Mouse (Mus musculus) kidney, adult 18-20 months (tissue): Measurements from ENCODE around the gene Klhdc8a.

Source experiments
- DNase-seq: peaks from one replicate; pipeline ENCODE4 v3.0.0; 2021

The Klhdc8a gene

DNA sequence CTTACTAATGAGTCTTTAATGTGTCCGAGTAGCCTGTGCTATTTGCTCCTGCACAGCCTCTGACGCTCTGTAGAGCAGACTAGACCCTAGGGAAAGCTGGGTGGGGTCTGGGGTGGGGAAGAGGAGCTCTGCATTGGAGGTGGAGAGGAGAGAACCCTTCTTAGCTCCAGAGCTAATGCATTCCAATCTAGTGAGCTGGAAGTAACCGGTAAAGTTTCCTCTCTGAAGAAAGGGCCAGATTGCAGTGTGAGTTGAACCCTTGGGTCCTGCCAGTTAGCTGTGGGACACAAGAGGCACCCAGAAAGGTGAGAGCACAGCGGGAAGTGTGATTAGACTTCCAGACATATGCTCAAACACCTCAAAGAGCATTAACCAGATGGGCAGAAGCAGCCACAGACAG lies 6.7 kb upstream of the Klhdc8a start:
- DNase-seq: no peak

DNA sequence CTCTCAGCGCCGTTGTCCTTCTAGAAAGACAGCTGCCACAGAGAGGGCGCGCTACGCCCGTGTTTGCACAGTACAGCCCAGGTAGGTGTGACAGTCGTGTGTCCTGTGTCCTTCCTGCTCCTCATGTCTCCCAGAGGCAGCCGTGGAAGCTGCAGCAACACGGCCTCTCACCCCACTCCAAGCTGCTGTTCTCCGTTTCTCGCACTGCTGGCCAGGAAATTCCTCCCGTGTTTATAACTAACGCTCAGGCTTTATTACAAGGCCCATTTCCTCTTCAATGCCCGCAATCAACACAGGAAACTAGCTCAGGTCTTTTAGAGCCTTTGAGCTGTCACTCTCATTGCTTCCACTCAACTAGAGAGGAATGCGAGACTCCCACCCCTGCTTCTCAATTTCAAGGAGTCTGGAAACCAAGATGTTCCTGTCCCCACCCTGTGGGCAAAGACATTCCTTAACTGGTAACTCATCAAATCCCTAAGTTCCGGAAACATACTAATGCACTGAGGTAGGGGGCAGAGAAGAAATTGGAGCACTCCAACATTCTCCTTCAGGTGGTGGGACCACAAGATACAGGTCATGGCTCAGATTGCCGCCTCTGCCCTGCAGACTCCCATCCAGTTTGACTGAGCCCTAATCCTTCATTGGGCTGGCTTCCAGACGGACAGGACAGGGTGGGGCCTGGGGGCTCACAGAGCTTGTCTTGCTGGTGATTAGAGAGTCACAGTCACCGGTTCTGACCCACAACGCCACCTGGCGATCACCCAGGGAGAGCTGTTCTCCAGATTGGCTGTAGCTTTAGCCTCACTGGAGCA lies 5.9 kb upstream of the Klhdc8a start:
- DNase-seq: no peak

DNA sequence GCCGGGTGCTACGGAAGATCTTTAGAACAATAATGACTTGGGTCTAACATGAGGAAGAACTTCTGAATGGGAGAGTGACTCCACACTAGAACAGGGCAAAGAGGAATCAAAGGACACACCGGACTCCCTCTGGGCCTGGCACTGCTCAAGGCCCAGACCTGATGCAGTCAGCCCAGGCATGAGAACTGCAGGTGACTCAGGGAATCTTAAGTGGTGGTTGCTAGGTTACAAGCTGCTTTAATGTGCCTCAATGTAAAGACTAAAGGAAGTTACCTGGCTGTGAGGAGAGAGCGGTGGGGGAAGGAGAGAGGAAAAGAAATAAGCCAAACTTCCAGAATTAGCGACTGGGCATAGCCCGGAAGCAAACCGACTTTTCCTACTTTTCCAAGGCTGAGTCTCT lies 2.9 kb upstream of the Klhdc8a start:
- no peak for DNase-seq

DNA sequence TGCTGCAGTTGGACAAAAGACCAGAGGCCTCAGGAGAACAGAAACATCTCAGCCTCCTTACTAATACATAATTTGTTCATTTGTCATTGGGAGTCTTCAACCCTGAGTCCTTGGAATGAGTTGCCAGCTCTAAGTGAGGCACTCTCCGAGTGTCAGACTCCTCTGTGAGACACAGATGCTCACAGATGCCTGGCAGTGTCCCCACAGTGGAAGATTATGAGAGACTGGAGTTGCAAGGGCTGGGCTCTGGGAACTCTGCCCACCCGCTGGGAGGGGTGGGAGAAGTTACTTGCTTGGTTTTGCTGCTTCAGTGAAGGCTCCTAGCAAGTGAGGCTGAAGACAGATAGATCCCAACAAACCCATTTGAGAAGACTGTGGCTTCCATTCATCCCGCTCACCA lies 2.4 kb upstream of the Klhdc8a start:
- DNase-seq: no peak

DNA sequence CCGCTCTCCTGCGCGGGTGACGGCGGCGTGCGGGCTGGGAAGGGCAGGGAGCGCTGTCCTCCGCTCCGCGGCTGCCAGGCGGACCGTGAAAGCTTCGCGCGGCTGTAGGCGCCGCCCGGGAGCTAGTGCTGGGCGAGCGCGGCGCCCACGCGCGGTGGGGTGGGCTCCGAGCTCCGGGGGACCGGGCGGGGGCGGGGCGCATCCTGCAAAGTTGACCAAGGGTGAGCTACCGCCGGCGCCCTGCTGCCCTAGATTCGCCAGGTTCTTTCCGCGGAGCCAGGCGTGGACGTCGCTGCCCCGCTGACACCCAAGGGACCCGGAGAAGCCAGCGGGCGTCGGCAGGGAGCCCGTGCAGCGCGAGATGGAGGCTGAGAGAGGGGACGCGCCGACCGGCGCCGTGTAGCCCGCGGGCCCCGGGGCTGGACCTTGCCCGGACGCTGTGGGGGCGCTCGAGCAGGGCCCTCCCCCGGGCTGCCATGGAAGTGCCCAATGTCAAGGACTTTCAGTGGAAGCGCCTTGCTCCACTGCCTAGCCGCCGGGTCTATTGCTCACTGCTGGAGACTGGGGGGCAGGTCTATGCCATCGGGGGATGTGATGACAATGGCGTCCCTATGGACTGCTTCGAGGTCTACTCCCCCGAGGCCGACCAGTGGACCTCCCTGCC lies 507 bp downstream of the Klhdc8a start:
- peak; percentile 77 for DNase-seq

DNA sequence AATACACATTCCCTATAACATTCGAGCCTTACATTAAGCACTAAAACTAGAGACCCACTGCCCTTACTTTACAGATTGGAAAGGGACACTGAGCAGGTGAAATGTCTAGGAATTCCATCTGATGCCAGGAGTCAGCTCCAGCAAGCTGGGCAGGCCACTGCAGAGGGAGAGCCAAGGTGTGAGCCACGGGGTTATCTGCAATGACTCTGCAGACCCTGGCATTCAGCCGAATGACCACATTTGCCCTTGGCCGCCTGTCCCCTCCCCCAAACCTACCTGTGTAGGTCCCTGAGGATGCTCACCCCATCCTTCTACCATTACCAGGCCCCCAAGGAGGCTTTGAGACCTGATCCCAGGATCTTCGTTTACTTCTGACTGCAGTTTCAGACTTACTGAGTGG lies 1.3 kb downstream of the Klhdc8a start:
- DNase-seq: peak; percentile 25

DNA sequence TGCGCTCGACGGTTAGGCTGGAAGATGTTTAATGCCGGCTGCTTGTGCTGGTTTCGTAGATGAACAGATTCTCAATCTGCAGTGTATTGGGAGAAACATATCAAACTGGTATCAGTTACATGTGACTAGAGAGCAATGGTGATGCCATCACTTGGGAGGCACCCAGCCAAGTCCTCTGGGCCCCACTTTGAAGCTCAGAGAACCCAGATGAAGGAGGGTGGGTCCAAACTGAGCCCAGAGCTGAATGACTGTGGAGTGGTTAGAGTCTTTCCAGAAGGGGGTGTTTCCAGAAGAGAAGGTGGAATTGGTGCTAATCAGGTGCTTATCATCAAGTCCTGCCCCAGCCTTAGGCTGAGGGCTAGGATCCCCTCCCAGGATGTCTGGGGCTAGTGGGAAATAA lies 2.8 kb downstream of the Klhdc8a start:
- DNase-seq: no peak

DNA sequence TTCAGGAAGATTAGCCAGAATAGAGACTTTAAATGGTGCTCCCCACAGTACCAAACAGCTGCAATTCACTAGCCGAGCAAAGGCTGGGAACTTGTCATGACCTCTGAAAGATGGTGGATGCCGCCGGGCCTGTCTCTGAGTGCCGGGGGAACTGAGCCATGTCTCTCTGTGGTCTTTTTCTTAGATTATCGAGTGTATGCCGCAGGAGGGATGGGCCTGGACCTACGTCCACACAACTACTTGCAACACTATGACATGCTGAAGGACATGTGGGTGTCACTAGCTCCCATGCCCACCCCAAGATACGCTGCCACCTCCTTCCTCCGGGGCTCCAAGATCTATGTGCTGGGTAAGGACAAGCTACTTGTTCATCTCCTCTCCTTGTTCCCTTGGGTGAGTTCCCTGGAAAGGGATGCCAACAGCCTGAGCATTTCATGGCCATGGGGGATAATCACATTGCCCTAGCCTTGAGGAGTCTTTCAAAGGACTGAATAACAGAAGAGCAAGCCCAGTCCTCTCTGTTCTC lies 4.0 kb downstream of the Klhdc8a start:
- DNase-seq: no peak

DNA sequence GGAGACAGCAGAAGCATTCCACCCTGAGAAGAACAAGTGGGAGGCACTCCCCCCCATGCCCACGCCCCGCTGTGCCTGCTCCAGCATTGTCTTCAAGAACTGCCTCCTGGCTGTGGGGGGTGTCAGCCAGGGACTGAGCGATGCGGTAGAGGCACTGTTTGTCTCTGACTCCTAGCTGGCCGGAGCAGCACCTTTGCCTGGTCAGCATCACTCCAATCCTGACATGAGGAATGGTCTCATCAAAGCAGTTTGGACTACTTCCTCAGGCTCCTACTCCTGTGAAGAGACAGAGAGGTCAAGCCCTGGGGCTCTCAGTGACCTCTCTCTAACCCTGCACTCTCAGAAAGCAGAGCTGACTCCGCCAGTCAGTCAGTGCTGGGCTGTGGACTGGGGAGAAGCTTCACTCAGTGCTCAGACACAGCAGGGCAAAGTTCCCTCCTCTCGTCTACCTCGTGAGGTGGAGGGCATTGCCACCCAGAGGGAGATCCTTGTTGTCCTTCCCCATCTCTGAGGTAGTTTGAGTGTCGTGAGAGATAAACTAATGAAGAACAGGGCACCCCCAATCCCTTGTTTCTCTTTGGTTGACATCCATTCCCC lies 6.3 kb downstream of the Klhdc8a start:
- peak; percentile 21 for DNase-seq

DNA sequence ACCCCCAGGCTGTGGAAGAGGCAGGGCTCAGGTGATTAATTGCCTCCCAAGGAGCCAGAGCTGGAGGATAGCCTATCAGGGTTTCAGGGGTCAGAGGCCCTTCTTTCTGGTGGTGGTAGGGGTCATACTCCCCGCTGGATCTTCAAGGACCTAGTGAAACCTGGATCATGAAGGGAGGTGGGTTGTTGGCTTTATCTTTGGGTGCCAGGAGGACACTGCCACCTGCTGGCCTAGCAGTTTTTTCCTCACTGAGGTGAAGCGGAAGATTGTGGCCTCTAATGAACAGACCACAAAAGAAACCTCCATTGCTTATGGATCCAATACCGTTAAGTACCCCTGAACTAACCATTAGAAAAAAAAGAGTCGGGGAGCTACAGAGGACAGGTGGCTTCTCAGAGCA lies 7.7 kb downstream of the Klhdc8a start:
- DNase-seq: peak; percentile 78

DNA sequence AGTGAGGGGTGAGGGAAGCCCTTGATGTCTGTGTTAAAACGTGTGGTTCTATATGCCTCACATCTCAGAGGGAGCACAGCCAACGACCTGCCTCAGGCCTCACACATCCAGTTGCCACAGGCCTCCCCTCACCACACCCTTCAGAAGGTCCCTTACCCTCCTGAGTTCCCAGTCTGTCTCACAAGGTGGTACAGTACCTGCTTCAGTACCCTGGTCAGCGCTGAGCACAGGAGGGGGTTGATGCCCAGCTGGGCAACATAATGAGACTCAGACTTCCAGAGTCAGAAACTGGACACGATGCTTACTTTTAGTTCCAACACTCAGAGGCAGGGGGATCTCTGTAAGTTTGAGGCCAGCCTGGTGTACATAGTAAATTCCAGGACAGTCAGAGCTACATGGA lies 8.4 kb downstream of the Klhdc8a start:
- DNase-seq: peak; percentile 9

DNA sequence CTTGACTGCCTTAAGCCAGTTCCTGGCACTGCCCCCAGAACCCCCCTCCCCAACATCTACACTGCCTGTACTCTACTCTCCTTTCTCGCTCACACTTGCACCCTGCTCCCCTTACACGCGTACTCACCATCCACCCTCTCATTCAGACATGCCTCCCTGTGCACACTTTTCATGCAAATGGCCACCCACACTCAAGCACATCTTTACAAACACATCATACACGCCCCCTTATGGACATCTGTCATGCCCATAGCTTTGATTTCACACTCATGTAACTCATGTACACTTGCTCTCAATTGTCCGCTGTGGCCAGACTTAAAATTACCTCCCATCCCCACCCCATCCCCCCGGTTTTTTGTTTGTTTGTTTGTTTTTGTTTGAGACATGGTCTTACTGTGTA lies 9.5 kb downstream of the Klhdc8a start:
- no peak for DNase-seq

DNA sequence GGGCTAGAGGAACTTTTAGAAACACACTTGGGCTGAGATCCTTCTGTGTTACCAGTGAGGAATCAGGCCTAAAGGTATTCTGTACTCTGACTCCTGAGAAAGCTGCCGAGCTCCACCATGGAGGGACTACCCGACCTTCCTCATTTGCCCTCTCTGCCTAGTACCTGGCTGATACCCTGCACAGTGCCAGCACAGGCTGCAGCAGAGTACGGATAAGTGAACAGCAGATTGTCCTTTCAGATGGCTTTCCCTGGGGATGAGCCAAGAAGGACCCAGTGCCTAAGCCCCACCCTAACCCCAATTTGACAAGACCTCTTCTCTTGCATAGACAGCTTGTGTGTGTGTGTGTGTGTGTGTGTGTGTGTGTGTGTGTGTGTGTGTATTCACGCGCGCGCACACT lies 10.2 kb downstream of the Klhdc8a start:
- DNase-seq: no peak

DNA sequence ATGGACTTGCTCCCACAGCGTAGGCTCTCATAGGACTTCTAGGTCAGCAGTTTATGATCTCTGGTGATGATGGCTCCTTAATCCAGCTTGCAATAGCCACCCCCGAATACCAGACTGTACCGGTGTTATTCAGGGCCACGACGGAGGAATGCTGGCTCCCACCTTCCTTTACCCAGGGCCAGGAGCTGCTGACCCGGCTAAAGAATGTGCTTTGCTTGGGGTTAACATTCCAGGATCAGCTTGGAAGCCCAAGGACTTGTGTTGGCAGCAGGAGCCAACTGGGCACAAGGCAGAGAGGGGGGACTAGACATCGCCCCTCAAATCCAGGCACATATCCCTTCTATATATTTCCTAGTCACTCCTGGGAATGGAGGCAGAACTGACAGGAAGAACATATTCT lies 12.3 kb downstream of the Klhdc8a start:
- peak; percentile 66 for DNase-seq

DNA sequence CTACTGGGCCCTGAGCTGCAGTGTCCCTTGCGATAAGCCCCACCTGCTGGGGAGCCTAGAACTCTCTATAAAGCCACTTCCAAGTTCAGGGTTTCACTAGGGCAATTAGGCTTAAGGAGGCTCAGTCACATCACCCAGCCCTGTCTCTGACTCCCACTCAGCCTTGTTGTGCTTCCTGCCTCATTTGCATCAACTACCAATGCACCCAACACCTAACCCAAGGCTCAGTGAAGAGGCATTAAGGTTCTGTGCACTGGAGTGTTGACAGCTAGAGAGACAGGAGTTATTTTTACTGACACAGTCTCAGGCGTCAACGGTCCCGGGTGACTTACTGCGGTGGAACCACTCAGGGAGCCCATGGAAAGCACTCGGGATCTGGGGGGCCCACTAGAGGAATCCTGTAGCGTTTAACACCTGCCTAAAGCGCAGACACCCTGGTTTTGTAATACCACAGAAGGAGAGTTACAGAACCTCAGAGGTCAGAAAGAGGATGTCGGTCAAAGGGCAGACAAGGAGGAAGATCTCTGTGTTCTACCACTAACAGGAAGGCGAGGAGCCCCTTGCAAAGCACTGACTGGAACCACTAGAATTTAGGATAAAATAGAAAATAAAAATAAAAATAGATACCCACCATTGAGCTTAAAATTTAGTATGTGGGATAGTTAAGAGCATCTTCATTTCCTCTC lies 12.9 kb downstream of the Klhdc8a start:
- DNase-seq: peak; percentile 58

DNA sequence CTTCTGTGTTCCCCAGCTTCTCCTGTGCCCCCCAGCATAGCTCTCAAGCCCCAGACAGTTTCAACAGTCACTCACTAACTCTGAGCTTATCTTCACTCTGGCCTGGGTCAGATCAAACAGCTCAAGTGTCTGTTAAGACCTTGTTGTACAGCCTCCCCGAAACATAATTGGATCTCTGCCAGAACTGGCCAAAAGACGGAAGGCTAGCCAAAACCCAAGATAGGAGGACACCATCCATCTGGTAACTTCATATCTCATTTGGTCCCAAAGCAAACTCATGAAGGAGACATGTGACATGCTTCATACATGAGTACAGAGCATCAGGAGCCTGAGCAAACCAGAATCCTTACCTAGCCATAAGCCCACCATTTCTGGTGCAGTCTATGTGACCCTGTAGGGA lies 13.6 kb downstream of the Klhdc8a start:
- no peak for DNase-seq

DNA sequence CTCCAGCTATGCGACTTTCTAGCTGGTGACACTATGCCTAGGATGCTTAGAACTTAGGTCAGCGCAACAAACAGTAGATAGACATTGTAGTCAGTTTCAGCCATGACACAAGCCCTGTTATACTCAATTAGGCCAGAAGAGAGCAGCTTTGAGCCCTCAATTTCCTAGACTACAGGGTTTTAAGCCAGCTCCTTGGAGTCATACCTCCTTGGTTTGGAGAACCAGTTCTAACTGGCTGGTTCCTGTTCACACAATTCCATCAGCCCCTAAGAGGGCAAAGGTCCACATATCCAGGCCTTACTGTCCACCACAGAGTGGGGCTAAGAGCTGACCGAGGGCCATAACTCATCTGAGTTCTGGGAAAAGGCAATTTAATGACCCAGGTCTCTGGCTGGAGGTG lies 14.3 kb downstream of the Klhdc8a start:
- DNase-seq: peak; percentile 84

DNA sequence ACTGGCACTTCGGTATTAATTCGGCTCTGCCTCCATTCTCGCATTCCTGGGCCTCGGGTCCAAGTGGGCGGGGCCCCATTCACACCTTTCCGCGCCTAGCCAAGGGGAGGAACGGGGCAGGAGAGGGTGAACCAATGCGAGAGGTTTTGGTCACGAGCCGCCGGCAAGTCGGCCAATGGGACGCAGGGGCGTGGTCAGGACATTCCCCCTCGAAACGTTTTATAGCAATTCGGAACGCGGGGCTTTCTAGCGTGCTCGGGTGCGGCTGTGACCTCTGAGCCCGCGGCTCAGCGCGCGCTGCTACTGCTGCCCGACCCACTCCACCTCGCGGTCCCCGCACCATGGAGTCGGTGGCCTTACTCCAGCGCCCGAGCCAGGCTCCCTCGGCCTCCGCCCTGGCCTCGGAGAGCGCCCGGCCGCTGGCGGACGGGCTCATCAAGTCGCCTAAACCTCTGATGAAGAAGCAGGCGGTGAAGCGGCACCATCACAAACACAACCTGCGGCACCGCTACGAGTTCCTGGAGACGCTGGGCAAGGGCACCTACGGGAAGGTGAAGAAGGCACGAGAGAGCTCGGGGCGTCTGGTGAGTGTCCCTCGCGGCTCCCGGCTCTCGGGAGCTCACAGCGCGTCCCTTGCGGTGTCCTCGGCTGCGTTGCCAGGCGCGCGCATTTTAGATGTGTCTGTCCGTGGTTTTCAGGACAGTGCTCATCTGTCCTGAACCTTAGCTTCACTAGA lies 17.6 kb downstream of the Klhdc8a start, which contains the start of gene Nuak2:
Gene Nuak2, plus strand, starts transcription at position 238 of the 736 bp plus-strand sequence.
- DNase-seq: peak; percentile 97

DNA sequence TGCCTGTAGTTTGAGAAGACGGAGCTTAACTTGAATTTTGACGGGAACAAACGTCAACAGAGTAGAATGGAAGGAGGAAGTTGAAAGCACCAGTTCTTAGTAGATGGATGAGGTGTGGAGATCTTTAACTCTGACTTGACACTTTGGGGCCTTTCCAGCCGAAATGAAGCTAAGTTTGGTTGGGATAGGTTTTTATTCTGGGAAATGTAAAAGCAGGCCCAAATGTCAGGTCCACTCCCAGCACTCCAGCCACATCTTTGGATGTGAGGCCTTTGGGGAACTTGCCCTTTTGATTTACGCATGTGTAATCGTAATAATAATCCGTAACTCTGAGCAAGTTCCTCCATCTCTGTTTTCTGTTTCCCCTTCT lies 18.2 kb downstream of the Klhdc8a start:
- DNase-seq: no peak

DNA sequence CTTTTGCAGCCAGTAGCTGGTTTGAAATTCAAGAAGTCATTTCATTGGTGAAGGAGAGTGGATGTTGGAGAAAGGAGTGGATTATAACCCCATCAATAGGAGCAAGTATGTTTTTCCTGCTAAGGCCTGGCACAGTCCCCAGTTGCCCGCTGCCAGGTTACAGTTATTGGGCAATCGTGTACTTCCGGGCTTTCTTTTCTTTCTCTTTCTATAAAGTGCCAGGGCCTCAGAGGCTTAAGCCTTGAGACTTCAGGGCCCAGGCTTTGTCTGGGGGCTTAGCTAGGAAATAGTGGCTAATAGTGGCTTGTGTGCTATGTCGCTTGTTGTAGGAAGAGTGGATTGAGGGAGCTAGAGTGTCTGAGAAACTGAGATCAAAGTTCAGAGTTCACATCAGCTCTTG lies 19.0 kb downstream of the Klhdc8a start:
- DNase-seq: peak; percentile 72

DNA sequence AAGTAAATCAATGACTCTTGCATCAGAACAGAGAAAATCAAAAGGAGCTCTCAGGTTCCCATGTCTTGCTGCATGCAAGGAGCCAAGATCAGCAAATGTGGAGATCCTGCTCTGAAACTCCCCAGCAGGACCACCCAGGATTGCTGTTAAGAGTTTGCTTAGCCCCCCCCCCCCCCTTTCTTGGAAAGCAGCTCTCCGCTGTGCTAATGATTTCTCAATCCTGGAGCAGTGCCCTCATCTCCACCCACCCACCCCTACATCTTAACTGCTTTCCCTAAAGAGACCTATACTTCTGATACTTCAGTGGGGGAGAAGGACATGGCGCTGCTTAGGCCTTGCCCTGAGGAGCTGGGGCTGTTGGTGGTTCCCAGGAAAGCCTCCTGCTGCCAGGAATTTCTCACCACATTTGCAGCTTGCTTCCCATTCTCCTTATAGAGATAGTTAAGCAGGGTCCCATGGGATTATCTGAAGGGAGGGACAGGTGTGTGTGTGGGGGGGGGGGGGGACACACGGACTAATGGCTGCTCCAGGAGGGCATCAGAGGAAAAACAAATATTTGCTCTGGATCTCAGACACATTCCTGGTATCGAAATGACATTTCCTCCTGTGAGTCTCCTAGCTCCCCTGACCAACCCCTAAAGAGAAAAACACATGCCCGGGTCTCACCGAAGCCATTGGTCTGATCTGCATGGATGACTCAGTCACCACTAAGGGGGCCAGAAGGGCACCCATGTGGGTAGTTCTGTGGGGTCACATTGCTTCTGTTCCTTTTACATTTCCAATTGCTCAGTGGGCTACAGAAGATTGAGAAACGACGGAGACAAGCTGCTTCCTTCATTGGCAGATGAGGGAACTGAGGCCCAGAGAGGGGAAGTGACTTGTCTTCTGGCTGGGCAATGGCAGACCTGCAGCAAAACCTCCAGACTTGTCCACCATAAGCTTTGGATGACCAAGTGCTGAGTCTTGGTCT lies 19.8 kb downstream of the Klhdc8a start:
- no peak for DNase-seq
